Mouse (Mus musculus) testis, adult 2 months (tissue): Measurements from ENCODE around the gene Rph3al. TPM values are rescaled to one million over a fixed set of nuclear protein-coding genes. Genes with fewer than 3 reads are reported as not detected.

Source experiments
- H3K27ac ChIP-seq: fragments of 200-500 bp; 2 replicates; pipeline ENCODE4 v1.5.1; 2012; ENCODE audit warnings: low read depth, low read length; ENCODE audit not compliant: control insufficient read depth, insufficient read depth
- H3K27me3 ChIP-seq: fragments of 200-500 bp; 2 replicates; pipeline ENCODE4 v1.6.1; 2012; ENCODE audit warnings: mild to moderate bottlenecking, low read length, moderate library complexity; ENCODE audit not compliant: control insufficient read depth, insufficient read depth
- H3K36me3 ChIP-seq: fragments of 200-500 bp; 2 replicates; pipeline ENCODE4 v1.6.1; 2012; ENCODE audit warnings: mild to moderate bottlenecking, low read length; ENCODE audit not compliant: control insufficient read depth, insufficient read depth
- H3K4me1 ChIP-seq: fragments of 200-500 bp; 2 replicates; pipeline ENCODE4 v1.6.1; 2012; ENCODE audit warnings: low read length; ENCODE audit not compliant: control insufficient read depth, insufficient read depth
- H3K4me3 ChIP-seq: fragments of 200-500 bp; 2 replicates; pipeline ENCODE4 v1.5.1; 2012; ENCODE audit warnings: low read depth, mild to moderate bottlenecking, low read length, moderate library complexity, mixed read lengths; ENCODE audit not compliant: control insufficient read depth
- CTCF ChIP-seq: fragments of 200-500 bp; IDR thresholded peaks from 2 replicates; pipeline ENCODE4 v1.5.1; 2012; ENCODE audit warnings: low read depth, mild to moderate bottlenecking, inconsistent platforms, low read length, moderate library complexity; ENCODE audit not compliant: control insufficient read depth, insufficient read depth, insufficient replicate concordance
- POLR2A ChIP-seq: fragments of 200-500 bp; IDR thresholded peaks from 2 replicates; pipeline ENCODE4 v1.6.1; 2012; ENCODE audit warnings: low read depth, mild to moderate bottlenecking, inconsistent platforms, low read length, moderate library complexity; ENCODE audit not compliant: control insufficient read depth
- polyA plus RNA-seq: library from polyadenylated mRNA; depleted of rRNA; stranded (reverse); fragments of >200 nt; gene quantifications from 2 replicates; pipeline ENCODE4 v1.2.3, GENCODE M21; 2012; rRNA removed

The Rph3al gene
- polyA plus RNA-seq = 0.91 and 1.8 TPM in 2 replicates

GRCm38 (mm10) chr11:75938379-75938906, at the start of gene Rph3al:
Gene Rph3al, minus strand, starts transcription at chr11:75938429.
- Histone ChIP-seq H3K4me1 (peaks cover 5% of the 10 kb centered on the region), H3K27ac (no peak within 1 kb of the TSS), H3K27me3 (no peaks in the 10 kb centered on the region), H3K4me3 (no peak within 1 kb of the TSS), H3K36me3 (no peaks in the 10 kb centered on the region)
- TF ChIP-seq CTCF (no peak), POLR2A (no peak)

- Histone ChIP-seq H3K27me3 (no peaks in the 10 kb centered on the region), H3K27ac (no peak overlapping the region), H3K4me1 (peaks cover 2% of the 10 kb centered on the region; the same call in 1 of the 2 replicates), H3K36me3 (no peaks in the 10 kb centered on the region), H3K4me3 (no peak overlapping the region)
- TF ChIP-seq POLR2A = no peak
- TF ChIP-seq CTCF = no peak
Observed at GRCm38 (mm10) chr11:75985948-75986347, 47.7 kb upstream of the Rph3al start.

- Histone ChIP-seq H3K36me3 (no peaks in the 10 kb centered on the region), H3K4me1 (no peaks in the 10 kb centered on the region), H3K4me3 (no peak overlapping the region), H3K27ac (no peak overlapping the region), H3K27me3 (no peaks in the 10 kb centered on the region)
- TF ChIP-seq CTCF (no peak), POLR2A (no peak)
Observed at GRCm38 (mm10) chr11:75984581-75984980, 46.4 kb upstream of the Rph3al start.

GRCm38 (mm10) chr11:75983194-75983593, 45.0 kb upstream of the Rph3al start:
- Histone ChIP-seq H3K36me3 (no peaks in the 10 kb centered on the region), H3K4me1 (no peaks in the 10 kb centered on the region), H3K4me3 (no peak overlapping the region), H3K27ac (no peak overlapping the region), H3K27me3 (no peaks in the 10 kb centered on the region)
- no peak for TF ChIP-seq CTCF
- no peak for TF ChIP-seq POLR2A

- H3K27ac ChIP-seq = no peak overlapping the region
- H3K36me3 ChIP-seq = no peaks in the 10 kb centered on the region
- no peak overlapping the region for H3K4me3 ChIP-seq
- TF ChIP-seq CTCF (no peak), POLR2A (no peak)
- H3K27me3 ChIP-seq = no peaks in the 10 kb centered on the region
- no peaks in the 10 kb centered on the region for H3K4me1 ChIP-seq
Observed at GRCm38 (mm10) chr11:75980413-75980812, 42.2 kb upstream of the Rph3al start.

- no peaks in the 10 kb centered on the region for H3K36me3 ChIP-seq
- no peaks in the 10 kb centered on the region for H3K27me3 ChIP-seq
- no peak overlapping the region for H3K27ac ChIP-seq
- no peaks in the 10 kb centered on the region for H3K4me1 ChIP-seq
- H3K4me3 ChIP-seq = no peak overlapping the region
- no peak for TF ChIP-seq CTCF
- no peak for TF ChIP-seq POLR2A
Observed at GRCm38 (mm10) chr11:75978051-75978450, 39.8 kb upstream of the Rph3al start.

- H3K4me1 ChIP-seq = no peaks in the 10 kb centered on the region
- no peak for TF ChIP-seq CTCF
- H3K36me3 ChIP-seq = no peaks in the 10 kb centered on the region
- no peak overlapping the region for H3K4me3 ChIP-seq
- no peak overlapping the region for H3K27ac ChIP-seq
- H3K27me3 ChIP-seq = no peaks in the 10 kb centered on the region
Observed at GRCm38 (mm10) chr11:75976748-75977147, 38.5 kb upstream of the Rph3al start.

GRCm38 (mm10) chr11:75973988-75974387, 35.8 kb upstream of the Rph3al start:
- peak; percentile 72; the same call in 1 of the 2 replicates for TF ChIP-seq CTCF
- TF ChIP-seq POLR2A = no peak
- Histone ChIP-seq H3K4me1 (no peaks in the 10 kb centered on the region; the same call in 1 of the 2 replicates), H3K4me3 (no peak overlapping the region), H3K36me3 (no peaks in the 10 kb centered on the region), H3K27ac (no peak overlapping the region), H3K27me3 (no peaks in the 10 kb centered on the region)
